Mouse (Mus musculus) right cerebral cortex, adult 18-20 months (tissue): ENCODE results near the gene Syne4.
A peak's percentile ranks its signal among the peaks of the same experiment; 100 is the strongest.

Source experiments
- DNase-seq: peaks from one replicate; pipeline ENCODE4 v3.0.0; 2022; ENCODE audit warnings: mixed read lengths

Syne4 gene

DNA sequence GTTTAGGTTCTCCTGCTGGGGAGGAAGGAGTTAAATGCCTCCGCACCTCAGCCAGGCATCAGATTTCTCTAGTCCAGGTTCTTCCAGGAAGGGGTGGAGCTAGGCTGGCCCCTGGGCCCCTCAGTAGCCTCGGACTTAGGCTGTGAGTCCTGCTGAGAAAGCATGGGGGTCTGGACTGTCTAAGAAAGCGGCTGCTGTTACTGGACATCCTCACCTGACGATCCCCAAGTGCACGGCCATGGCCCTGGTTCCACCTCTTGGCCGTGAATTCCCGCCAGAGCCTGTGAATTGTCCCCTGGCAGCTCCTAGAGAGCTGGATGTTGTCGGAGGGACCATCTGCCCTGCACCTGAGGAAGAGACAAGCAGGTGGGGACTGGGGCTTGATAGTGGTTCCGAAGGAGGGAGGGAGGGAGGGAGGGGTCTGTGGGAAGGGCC lies at the start of gene Syne4:
Gene Syne4 (plus strand): TSS at position 87 of the 435 bp plus-strand sequence.
- DNase-seq: no peak

- no peak for DNase-seq
These were observed 49.6 kb upstream of the Syne4 start for GRCm38 (mm10) chr7:30265041-30265440.

DNA sequence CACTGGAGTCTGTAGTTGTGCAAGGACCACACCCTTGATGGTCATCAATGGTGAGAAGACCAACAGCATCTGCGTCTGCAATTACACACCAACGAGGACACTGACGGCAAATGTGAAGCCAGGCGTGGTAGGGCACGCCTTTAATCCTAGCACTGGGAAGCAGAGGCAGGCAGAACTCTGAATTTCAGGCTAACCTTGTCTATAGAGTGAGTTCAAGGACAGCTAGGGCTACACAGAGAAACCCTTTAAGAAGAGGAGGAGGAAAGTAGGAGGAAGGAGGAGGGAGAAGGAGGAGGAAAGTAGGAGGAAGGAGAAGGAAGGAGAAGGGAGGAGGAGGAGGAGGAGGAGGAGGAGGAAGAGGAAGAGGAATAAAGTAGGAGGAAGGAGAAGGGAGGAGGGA lies 49.1 kb upstream of the Syne4 start:
- DNase-seq: no peak

GRCm38 (mm10) chr7:30265935-30266334 lies 48.7 kb upstream of the Syne4 start:
- DNase-seq: no peak

DNA sequence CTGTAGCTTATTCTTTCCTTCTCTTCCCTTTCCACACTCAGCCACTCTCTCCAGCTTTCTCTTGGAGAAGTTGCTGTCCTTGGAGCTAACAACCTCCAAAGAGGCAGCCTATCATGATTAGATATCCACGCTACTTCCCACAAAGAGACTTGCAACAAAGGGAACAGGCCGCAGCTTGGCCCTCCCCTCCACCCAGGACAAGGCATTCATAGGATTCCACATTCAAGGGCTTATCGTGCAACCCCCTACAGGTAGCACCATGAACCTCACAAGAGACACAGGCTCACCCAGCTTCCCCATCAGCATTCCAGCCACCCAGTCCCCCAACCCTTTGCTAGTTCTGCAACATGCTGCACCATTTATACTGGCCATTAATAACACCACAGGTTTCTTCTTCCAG lies 47.8 kb upstream of the Syne4 start:
- DNase-seq: no peak

DNA sequence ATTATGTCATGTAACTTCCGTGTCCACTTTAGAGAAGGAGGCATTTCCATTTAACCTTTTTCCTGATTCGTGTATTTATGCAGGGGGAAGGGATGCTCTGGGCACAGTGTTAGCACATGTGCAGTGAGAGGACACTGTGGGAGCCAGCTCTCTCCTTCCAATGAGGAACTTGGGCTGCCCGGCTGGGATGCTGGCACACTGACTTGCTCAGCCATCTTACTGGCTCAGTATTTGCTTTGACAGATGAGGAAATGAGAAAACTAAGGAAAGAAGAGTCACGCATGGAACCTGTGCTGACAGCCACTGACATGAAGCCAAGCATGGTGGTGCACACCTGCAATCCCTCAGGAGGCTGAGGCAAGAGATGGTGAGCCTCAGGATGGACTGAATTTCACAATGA lies 45.0 kb upstream of the Syne4 start:
- DNase-seq: no peak

- DNase-seq: no peak
These were observed 40.2 kb upstream of the Syne4 start for GRCm38 (mm10) chr7:30274383-30274782.

DNA sequence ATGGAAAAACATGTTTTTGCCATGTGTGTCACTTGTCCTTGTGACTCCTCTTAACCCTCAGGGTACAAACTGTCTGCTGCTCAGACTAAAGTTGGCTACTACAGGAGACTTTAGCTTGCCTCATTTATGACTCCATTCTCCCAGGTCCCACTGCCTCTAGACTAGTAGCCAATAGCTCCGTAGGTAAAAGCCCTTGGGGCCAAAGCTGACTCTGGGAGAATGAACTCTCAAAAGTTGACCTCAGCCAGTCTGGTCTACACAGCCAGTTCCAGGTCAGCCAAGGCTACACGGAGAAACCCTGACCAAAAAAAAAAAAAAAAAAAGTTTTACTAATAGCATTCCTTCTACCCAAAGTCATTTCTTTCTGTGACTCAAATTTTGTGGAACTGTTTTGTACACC lies 35.7 kb upstream of the Syne4 start:
- no peak for DNase-seq

GRCm38 (mm10) chr7:30279536-30279935 lies 35.1 kb upstream of the Syne4 start:
- no peak for DNase-seq

GRCm38 (mm10) chr7:30279951-30280669 lies 34.5 kb upstream of the Syne4 start, which contains the start of the genes Thap8 and Wdr62:
TSS of gene Thap8 (plus strand) at chr7:30280094.
TSS of gene Wdr62 (minus strand) at chr7:30280419.
- peak; percentile 93 for DNase-seq

DNA sequence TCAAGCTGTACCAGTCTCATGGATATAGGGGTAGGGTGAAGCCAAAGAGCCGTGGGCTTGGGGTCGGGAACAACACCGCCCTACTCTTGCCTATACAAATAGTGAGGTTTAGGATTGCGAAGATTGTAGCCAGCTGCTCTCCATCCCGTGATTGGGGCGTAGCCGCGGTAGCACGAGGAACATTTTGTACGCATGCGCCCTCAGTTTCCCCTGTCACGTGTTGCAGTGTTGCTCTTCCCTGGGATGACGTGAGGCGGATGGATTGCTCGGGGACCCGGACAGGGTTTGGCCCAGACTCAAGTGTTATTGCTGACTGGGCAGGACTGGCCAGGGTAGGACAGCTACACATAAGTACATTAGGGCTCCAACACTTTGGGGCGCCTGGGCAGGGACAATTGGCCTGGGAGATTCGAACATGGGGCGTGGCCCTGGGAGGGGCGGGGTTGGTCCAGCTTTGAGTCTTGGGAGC lies 33.9 kb upstream of the Syne4 start:
- peak; percentile 89 for DNase-seq

GRCm38 (mm10) chr7:30281522-30281921 lies 33.1 kb upstream of the Syne4 start:
- DNase-seq: no peak

DNA sequence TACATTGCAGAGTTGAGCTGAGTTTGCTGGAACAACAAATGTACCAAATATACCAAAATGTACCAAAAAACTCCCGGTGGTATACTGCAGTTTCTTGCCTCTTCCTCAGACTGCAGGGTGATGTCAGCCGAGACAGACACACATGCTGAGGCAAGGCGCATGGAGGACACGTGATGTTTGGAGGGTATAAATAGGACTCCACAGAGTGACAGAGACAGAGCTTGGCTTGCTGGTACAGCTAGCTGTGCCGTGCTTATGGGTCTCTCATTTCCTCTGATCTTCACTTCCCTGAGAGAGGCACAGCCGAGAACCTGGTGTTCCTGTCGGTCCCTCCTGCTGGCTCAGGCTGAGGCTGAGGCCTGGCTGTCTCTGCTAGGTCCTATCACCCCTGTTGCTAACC lies 31.9 kb upstream of the Syne4 start:
- no peak for DNase-seq

DNA sequence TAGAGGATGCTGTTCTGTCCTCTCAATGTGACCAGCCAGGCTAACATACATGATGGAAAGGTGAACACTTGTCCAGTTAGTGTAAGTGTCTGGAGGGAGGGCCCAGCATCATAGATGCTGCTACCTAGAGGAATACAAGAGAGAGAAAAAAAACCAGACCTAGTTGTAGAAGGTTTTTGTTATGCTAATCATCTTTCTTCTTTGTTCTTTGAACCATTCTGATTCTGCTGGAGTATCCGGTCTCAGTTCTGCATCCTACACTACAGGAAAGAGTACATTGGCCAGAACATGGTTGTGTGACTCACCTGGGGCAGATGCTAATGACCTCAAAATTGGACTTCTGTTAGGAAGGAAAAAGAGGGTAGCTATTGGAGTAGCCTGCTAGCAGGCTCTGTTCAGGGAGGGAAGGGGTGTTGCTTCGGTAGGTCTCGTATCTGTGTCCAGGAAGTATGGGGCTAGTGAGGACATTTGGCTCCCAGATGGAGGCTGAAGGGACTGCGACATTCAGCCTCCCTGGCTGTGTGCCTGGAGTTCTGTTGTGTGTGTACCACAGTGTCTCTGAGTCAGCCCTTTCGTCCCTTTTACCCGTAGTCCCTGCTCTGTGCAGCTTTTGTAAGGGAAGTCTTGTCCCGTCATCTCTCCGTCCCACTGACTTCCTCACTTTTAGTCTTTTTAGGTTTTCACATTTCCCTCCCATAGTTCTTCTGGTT lies 27.8 kb upstream of the Syne4 start:
- DNase-seq: no peak

DNA sequence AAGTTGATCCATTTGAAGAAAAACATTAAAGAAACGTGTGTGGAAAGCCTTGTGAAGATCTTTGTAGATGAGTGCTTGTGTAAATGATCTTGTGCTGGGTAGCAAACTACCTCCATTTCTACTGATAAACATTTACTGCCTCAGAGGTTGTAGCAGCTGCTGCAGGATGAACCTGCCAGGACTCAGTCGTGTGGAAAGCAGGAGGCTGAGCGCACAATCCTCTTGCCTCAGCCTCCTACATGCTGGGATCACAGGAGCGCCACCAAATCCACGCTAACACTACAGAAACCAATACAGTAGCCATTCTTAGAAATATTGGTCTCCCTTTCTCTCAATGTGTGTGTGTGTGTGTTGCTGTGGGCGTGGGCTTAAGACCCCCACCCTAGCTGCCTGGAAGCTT lies 26.6 kb upstream of the Syne4 start:
- DNase-seq: no peak

DNA sequence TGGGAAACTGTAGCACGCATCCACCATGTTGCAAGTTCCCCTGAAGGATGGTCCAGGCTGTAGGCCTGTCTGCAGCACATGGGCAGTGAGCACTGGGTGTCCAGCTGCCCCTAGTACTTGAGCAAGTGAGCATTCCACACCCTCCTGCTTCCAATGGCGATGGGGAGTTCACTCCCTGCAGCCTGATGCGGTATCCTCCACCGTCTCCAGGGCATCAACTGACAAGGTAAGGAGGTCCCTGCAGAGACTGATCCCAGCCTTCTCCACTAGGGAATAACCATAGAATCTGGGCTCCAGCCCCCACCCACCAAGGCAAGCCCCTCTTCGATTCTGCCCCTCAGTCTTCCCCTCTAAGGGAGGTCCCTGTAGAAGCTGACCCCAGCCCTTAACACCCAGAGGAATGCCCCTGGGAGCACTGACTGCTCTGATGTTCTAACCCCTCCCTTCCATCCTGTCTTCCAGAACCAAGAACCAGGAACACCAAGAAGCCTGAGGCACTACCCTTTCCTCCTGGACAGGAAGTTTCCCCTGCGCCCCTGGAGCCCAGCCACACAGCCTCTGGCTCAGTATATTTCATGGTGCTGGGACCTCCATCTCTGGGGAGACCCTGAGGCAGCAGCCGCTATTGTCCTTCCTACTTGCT lies 25.4 kb upstream of the Syne4 start:
- DNase-seq: no peak

DNA sequence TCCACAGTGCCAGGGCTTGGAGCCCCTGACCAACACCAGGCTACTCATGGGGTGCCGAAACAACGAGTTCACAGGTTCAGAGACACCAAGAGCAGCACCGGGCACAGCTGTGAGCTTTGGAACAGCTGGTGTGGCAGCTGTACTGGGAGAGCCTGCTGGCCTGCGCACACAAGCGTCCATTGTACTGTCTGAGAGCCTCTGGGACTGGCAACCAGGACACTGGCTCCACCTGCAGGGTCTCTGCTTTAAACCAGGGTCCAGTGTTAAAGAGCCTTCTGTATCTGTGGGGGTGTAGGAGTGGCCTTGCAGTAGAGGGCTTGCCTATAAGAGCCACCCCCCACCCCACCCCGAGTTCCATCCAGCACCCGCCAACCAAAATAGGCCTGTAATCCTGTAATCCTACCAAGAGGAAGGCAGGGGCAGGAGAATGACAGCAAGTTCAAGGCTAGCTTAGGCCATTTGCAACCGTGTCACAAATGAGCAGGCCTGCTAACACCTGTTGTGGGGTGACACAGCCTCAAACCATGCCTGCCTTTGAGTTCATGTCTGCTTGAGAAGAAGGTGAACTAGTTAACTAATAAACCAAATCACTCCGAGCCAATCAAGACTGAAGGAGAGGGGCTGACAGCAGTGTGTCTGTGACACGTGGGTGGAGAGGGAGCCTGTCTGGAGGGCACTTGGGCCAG lies 24.8 kb upstream of the Syne4 start:
- peak; percentile 54 for DNase-seq

GRCm38 (mm10) chr7:30291215-30292131 lies 23.1 kb upstream of the Syne4 start, which contains the start of gene Clip3:
TSS of gene Clip3 (plus strand) at chr7:30291728.
- DNase-seq: peak; percentile 92

DNA sequence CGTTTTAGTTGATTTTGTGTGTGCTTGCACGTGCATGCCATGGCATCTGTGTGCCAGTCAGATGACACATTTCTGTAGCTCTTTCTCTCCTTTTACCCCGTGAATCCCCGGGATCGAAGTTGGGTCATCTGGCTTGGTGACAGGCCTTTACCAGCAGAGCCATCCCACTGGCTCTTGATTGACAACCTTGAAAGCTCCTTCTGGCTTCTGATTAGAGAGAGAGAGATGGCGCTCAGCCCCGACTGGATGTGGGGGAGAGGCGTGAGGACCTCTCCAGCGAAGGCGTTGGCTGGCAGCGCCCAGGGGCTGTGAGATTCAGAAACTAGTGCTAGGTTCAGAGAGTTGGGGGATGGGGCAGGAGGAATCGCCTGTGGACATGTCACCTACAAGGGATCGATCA lies 20.8 kb upstream of the Syne4 start:
- peak; percentile 57 for DNase-seq

DNA sequence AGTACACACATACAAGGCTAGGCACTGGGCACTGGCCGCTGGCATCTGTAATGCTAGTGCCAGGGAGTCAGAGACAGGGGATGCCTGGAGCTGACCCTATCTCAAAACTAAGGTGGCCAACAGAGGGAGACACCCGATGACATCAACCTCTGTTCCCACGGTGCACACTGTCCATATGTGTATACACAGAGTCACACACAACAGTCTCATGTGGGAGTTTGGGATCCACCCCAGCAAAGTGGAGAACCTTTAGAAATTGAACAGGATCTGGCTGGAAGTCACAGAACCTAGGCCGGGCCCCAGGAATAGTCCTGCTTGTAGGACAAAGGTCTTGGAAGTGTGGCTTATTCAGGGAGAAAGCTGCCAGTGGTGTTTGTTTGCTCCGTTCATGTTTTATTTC lies 20.3 kb upstream of the Syne4 start:
- DNase-seq: no peak

DNA sequence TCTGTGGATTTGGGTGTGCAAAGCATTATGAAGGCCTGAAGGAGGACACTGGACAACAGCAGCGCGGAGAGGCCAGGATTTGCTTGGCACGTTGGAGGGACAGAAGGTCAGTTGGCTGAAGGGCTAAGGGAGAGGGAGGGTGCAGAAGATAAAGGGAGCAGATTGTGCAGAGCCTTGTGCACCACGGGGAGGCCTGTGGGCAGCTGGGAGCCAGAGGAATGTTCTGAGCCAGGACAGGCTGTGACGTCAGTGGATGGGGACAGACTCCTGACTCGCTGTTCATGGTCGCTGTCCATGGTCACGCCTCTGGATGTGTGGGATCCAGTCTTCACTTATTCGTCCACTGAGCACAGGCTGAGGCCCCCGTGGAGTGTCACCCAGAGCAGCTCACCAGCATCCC lies 19.5 kb upstream of the Syne4 start:
- DNase-seq: peak; percentile 69

- DNase-seq: no peak
These were observed 17.8 kb upstream of the Syne4 start for GRCm38 (mm10) chr7:30296816-30297215.
